Mouse (Mus musculus) leukemia stem cell, adult 10-12 weeks (primary cell): ENCODE data around the gene Scnn1b. TPM values are rescaled to one million over a fixed set of nuclear protein-coding genes. Genes with fewer than 3 reads are reported as not detected.

Source experiments
- polyA plus RNA-seq: library from polyadenylated mRNA; stranded (reverse); fragments of >175 nt; gene quantifications from 2 replicates; pipeline ENCODE4 v1.2.3, GENCODE M21; 2012; ENCODE audit warnings: low replicate concordance

Scnn1b gene
- 0.19 TPM in 1 of 2 replicates, not detected in the other for polyA plus RNA-seq

DNA sequence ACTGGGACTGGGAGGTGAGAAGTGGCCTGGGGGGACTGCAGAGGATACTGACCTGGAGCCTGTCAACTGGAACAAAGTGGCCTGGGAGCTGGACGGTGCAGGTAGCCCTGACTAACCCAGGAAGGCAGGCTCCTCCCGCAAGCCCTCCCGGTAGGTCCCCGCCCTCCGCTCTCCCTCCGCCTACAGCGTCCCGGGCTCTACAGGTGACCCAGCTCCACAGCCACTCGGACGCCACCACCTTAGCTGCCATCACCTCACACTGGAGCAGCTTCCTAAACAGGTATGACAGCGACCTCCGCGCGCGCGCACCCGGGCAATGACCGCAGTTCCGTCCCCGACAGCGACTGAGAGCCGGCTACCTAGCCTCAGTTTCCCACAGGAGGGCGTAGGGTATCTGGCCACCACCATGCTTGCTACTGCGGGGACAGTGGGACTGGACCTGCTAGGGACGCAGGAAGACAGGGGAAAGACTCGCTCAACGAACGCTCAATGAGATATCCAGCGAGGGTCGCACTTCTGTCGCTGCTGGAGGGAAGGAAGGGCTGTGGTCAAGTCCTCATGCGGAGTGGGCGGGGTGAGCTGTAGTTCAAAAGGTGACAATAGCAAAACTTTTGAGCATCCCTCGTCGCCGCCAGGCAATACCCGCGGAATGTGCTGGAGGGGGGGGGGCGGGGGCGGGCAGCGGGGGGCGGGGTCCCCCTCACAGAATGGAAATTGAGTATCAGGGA is at the start of gene Scnn1b:
Gene Scnn1b (plus strand): TSS at position 181 of the 728 bp plus-strand sequence.

Other genes with a start within 250 kb of the Scnn1b start
- 2.9 and 4.2 TPM in 2 replicates for gene Usp31, start 157.8 kb upstream of the Scnn1b start, polyA plus RNA-seq
- gene Scnn1g, start 130.6 kb upstream of the Scnn1b start, polyA plus RNA-seq: not detected in 2 replicates
- gene Cog7, start 116.7 kb downstream of the Scnn1b start, polyA plus RNA-seq: 5.0 and 6.4 TPM in 2 replicates
- 71.3 and 115 TPM in 2 replicates for gene Gga2, start 156.2 kb downstream of the Scnn1b start, polyA plus RNA-seq
- 19.6 and 43.1 TPM in 2 replicates for gene Ubfd1, start 202.1 kb downstream of the Scnn1b start, polyA plus RNA-seq
- 8.2 and 12.2 TPM in 2 replicates for gene Ears2, start 202.2 kb downstream of the Scnn1b start, polyA plus RNA-seq
- 807 and 1,445 TPM in 2 replicates for gene Ndufab1, start 236.8 kb downstream of the Scnn1b start, polyA plus RNA-seq